Mouse (Mus musculus) neutrophil, adult 83 days (primary cell): Measurements from ENCODE around the gene Adamts10. TPM values are rescaled to one million over a fixed set of nuclear protein-coding genes. Genes with fewer than 3 reads are reported as not detected.

Experiments
- total RNA-seq, 2 experiments: library from RNA; stranded (reverse); gene quantifications; one replicate each; pipeline ENCODE4 v1.2.4; 2023

Adamts10 gene
- total RNA-seq, result 10 to 100 TPM; 41.3 to 45.8 TPM

DNA sequence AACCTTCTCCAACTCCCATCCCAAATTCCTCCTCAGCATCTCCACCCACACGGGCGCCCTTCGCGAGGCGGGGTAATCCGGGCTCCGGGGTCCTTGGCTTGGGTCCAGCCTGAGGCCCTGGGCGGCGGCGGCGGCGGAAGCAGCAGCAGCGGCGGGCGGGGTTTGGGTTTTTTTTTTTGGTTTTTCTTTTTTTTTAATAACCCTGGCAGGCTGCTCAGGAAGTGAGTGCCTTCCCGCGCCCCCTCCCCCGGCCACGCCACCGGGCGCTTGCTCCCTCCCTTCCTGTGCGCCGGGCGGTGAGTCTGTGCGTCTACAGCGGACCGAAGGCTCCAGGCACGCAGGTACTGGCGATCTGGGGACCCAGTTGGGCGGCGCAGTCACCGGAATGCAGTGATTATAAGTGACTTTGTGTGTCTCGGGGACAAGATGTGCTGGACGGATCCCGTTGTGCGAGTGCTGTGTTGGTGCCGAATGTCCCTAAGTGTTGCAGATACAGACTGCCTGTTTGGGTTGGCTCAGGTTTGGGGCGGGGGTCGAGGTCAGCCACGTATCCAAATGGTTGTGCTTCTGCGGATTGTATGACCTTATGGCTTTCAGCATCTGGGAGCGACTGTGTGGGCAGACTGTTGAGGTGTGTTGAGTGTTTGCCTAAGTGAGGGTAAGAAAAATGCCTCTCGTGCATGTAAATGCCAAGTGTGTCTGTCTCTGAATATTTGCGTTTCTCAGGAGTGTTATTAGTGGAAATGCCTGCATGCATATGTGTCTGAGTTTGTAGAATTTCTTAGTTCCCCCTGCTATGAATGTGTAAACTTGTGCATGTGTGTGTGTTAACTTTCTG lies at the start of gene Adamts10:
Gene Adamts10 (plus strand): TSS at position 287 of the 838 bp plus-strand sequence.

DNA sequence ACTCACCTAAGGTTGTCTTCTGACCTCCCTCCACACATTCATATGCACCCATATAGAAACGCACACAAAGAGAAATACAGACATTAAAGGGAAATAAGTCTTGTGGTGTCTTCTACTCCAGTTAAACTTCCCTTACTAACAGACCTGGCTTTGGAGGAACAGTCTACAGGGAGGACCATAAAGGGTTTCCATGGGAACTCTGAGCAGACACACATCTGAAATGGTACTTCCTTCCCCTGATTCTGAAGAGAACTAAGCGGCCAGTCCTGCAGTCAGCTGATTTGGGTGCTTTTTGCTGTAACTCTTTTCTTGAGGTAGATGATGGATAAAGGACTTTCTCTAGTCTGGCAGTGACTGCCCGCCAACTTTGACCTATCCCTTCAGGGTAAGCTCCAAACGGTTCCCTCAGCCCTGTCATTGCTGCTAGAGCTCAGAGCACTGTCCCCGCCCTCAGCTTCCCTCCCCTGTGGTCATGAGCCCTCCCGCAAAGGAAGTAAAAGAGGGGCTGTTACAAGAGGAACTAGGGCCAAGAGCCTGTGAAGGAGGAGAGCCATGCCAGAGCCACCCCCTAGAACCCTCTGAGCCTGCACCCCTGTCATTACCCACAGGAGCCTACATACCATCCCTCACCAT lies 31.3 kb downstream of the Adamts10 start, which contains the start of gene Myo1f:
Gene Myo1f (plus strand): TSS at position 485 of the 633 bp plus-strand sequence.

Other genes starting within 250 kb of the Adamts10 start
- gene Zfp955b, start 234.7 kb upstream of the Adamts10 start, total RNA-seq, result 1 to 10 TPM; 2.5 to 2.6 TPM
- 1 to 10 TPM; 4.1 to 6.0 TPM for gene Zfp81, start 165.3 kb upstream of the Adamts10 start, total RNA-seq
- 1 to 10 TPM; 6.0 to 8.0 TPM for gene Zfp101, start 129.6 kb upstream of the Adamts10 start, total RNA-seq
- not detected for gene Actl9, start 91.3 kb upstream of the Adamts10 start, total RNA-seq
- gene Myo1f, start 31.5 kb downstream of the Adamts10 start, total RNA-seq, result 100 to 1,000 TPM; 487 to 492 TPM
- gene Zfp414, start 104.9 kb downstream of the Adamts10 start, total RNA-seq, result 10 to 100 TPM; 57.2 to 61.6 TPM
- gene Pram1, start 113.9 kb downstream of the Adamts10 start, total RNA-seq, result 100 to 1,000 TPM; 300 to 315 TPM
- 100 to 1,000 TPM; 176 to 180 TPM for gene Hnrnpm, start 162.7 kb downstream of the Adamts10 start, total RNA-seq
- 10 to 100 TPM; 53.2 to 58.4 TPM for gene March2, start 194.5 kb downstream of the Adamts10 start, total RNA-seq
- gene Rab11b, start 236.3 kb downstream of the Adamts10 start, total RNA-seq, result 100 to 1,000 TPM; 157 to 164 TPM